Mouse (Mus musculus) embryonic facial prominence, embryonic 15.5 days (tissue): ENCODE measurements around the gene Smarcb1. TPM values are rescaled to one million over a fixed set of nuclear protein-coding genes. Genes with fewer than 3 reads are reported as not detected.

ENCODE experiments used
- ATAC-seq: fragments of 200-750 bp; cut with Nextera tagmentation; 2 replicates; pipeline ENCODE4 v1.8.0; 2017; ENCODE audit warnings: low read depth, moderate TSS enrichment; ENCODE audit not compliant: insufficient number of reproducible peaks, low FRiP score, low TSS enrichment
- H3K27ac ChIP-seq: fragments of 300-500 bp; sonication (generic); replicated peaks from 2 replicates; pipeline ENCODE4 v1.5.1; 2015; ENCODE audit warnings: mild to moderate bottlenecking, inconsistent platforms
- H3K27me3 ChIP-seq: fragments of 300-500 bp; sonication (generic); 2 replicates; pipeline ENCODE4 v1.6.1; 2015; ENCODE audit warnings: inconsistent platforms
- H3K36me3 ChIP-seq: fragments of 300-500 bp; sonication (generic); 2 replicates; pipeline ENCODE4 v1.6.1; 2015; ENCODE audit warnings: mild to moderate bottlenecking, inconsistent platforms
- H3K4me1 ChIP-seq: fragments of 300-500 bp; sonication (generic); 2 replicates; pipeline ENCODE4 v1.6.1; 2015; ENCODE audit warnings: inconsistent platforms
- H3K4me2 ChIP-seq: fragments of 300-500 bp; sonication (generic); replicated peaks from 2 replicates; pipeline ENCODE4 v1.6.1; 2015; ENCODE audit warnings: mild to moderate bottlenecking, inconsistent platforms
- H3K4me3 ChIP-seq: fragments of 300-500 bp; sonication (generic); replicated peaks from 2 replicates; pipeline ENCODE4 v1.5.1; 2015; ENCODE audit warnings: mild to moderate bottlenecking, inconsistent platforms
- H3K9ac ChIP-seq: fragments of 300-500 bp; sonication (generic); 2 replicates; pipeline ENCODE4 v1.6.1; 2015; ENCODE audit warnings: inconsistent platforms
- H3K9me3 ChIP-seq: fragments of 300-500 bp; sonication (generic); replicated peaks from 2 replicates; pipeline ENCODE4 v1.6.1; 2016; ENCODE audit warnings: inconsistent platforms
- WGBS: fragments of 180-500 bp; shearing (Covaris S2); methylation state at CpG from one replicate; pipeline ENCODE4 v1.1.7; 2015; 5-methylcytosine and 5-hydroxymethylcytosine counted together
- polyA plus RNA-seq: library from polyadenylated mRNA; unstranded; fragments of >200 nt; fragmentation: Nextera tagmentation; extraction: Ambion mirVana; gene quantifications from 2 replicates; pipeline ENCODE4 v1.2.1, GENCODE M21; 2015

The Smarcb1 gene
- polyA plus RNA-seq, 1 experiment from 2014 or later, result 192 TPM

DNA sequence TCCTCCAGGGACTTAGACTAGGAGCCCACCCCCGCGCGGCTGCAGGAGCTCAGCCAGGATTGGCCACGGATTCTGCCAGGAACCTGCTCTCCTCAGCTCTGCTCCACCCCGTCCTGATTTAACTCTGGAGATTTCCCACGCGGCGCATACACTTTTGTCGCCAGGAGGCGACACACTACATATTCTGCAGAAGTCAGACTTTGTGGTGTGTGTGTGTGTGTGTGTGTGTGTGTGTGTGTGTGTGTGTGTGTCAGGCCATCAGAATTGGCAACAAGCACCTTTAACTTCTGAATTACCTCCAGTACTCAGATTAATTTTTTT, 38.2 kb downstream of the Smarcb1 start:
- Histone ChIP-seq H3K4me3 (no peak overlapping the region), H3K36me3 (no peaks in the 10 kb centered on the region), H3K9ac (no peak overlapping the region), H3K4me1 (peaks cover 13% of the 10 kb centered on the region), H3K4me2 (peak overlapping the region; percentile 34; the same call in 1 of the 2 replicates), H3K27me3 (no peaks in the 10 kb centered on the region), H3K27ac (no peak overlapping the region), H3K9me3 (no peaks in the 10 kb centered on the region)
- peak; percentile 40; the same call in 1 of the 2 replicates for ATAC-seq
- WGBS, result under 1% methylated on average over 10 of the region's 10 CpGs

DNA sequence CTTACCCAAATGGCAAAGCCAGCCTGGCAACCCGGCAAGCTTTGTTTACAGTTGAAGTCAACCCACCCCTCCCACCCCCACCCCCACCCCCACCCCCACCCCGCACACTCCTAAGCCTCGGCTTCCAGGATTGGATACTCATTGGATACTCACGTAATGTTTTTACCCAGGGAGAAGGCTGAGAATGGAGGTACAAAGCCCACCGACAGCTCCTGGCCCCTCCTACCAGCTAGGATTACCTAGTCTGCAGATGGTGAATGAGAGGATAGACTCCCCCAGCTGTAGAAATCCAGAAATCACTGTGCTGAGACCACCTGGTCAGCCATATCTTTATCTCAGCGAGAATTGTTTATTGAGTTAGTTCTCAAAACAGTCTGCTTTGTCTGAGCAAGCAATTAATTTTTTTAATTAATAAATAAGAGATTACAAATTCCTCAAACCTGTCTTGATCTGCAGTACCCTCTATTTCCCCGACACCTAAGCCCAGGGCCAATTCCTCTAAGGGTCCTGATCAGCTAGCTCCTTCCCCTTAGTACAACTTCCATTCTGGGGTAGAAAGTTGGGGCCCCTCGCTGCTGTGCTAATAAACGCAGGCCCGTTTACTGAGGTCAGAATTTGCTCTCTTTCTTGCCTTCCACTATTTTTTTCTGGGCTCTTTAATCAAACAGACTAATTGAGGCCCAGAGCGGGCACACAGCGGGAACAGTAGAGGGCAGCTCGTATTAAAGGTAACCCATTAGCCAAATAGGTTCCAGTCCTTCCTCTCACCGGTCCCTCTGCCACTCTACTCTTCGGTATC, 38.8 kb downstream of the Smarcb1 start:
- Histone ChIP-seq H3K9ac (no peak overlapping the region), H3K36me3 (no peaks in the 10 kb centered on the region), H3K27ac (no peak overlapping the region), H3K27me3 (no peaks in the 10 kb centered on the region), H3K9me3 (no peaks in the 10 kb centered on the region), H3K4me2 (peak overlapping the region; percentile 34; the same call in 1 of the 2 replicates), H3K4me1 (peaks cover 13% of the 10 kb centered on the region), H3K4me3 (no peak overlapping the region)
- peak; percentile 52; the same call in 1 of the 2 replicates for ATAC-seq
- 8% methylated on average over 15 of the region's 15 CpGs for WGBS

DNA sequence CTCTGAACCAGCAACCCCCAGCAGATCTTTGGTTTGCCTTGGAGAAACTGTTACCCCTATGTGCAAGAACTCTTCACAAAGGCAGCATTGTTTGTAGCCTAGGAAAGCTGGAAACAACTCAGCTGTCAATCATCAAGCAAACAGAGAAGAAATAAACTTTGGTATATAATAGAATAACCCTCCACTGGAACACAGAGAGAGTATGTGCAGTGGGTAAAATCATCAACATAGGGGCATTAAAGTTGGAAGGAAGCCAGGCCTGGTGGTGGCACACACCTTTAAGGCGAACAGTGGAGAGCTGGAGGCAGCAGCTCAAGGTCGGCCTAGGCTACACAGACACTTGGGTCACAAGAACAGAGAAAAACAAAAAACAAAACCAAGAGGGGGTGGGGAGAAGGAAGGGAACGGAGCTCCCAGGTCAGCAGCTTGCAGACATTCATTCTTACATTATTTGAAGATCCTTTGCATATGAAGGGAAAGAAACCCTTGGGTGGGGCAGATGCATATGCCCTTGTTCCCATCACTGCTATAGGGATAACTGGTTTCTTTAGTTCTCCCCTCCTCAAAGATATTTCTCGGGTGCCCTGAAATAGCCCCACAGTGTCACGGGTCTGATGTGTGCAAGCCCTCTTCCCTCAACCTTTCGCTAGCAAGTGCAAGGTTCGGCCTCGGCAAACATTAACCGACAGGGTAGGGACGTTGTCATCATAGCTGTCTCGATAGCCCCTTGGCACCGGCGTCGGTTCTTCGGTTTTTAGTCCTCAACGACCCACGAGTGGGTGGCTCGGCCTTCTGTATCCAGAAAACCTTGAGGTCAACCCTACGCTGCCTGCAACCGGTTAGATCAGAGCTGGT, 39.6 kb downstream of the Smarcb1 start:
- Histone ChIP-seq H3K27ac (peak overlapping the region; percentile 45), H3K9me3 (no peaks in the 10 kb centered on the region), H3K4me3 (no peak overlapping the region), H3K36me3 (no peaks in the 10 kb centered on the region), H3K9ac (no peak overlapping the region), H3K27me3 (no peaks in the 10 kb centered on the region), H3K4me2 (no peak overlapping the region), H3K4me1 (peaks cover 13% of the 10 kb centered on the region)
- WGBS, result 23% methylated on average over 20 of the region's 20 CpGs
- ATAC-seq, result no peak

DNA sequence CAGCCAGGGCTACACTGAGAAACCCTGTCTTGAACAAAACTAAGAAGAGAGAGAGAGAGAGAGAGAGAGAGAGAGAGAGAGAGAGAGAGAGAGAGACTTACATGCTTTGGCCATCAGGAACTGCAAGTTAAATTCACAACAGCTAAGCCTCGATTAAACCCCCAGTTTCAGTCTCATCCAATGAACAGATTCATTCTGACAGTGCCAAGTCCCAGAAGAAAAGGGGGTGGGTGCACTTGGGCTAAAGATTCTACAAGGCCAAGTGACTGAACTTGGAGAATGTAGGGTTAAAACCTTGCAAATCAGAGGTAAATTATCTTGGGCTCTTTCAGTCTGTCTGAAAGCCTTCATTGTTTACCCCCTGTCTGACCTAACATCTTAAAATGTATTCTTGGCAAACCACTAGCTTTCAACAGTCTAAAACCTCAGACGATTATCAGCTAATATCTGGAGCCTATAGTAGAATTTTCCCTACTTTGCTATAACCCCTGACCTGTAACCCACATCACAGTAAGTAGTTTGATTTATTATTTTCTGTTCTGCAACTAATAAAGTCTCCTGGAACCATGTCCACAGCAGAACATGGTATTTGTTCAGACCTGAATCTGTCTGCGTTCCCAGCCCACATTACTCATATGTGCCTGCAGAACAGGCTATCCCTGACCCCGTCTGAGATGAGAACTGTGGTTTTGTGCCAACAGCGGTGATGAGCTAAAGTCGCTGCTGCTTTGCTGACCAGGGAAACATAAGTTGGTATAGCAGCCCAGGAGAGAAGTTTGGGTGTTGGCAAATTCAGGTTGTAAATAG, 40.4 kb downstream of the Smarcb1 start:
- Histone ChIP-seq H3K4me2 (no peak overlapping the region), H3K27me3 (no peaks in the 10 kb centered on the region)
- WGBS, result 36% methylated on average over 6 of the region's 6 CpGs

DNA sequence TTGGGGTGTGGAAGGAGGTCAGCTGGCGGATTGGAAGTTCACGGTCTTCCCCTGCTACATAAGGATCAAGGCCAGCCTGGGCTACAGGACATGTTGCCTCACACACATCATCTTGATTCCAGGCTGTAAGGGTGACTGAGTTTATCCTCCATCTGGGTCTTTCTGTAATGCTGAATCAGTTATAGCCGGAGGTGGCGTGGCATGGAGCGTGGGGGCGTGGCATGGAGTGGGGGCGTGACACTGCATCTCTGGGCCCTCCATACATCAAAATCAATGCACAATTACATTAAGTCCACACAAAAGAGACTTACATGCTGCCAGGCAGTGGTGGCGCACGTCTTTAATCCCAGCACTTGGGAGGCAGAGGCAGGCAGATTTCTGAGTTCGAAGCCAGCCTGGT, 41.1 kb downstream of the Smarcb1 start:
- no peak overlapping the region for H3K9ac ChIP-seq
- no peaks in the 10 kb centered on the region for H3K27me3 ChIP-seq
- no peak overlapping the region for H3K27ac ChIP-seq
- H3K36me3 ChIP-seq, result no peaks in the 10 kb centered on the region
- H3K4me1 ChIP-seq, result peaks cover 13% of the 10 kb centered on the region
- H3K4me3 ChIP-seq, result no peak overlapping the region
- no peak overlapping the region for H3K4me2 ChIP-seq
- no peaks in the 10 kb centered on the region for H3K9me3 ChIP-seq
- 94% methylated on average over 10 of the region's 10 CpGs for WGBS
- no peak for ATAC-seq

More for the DNA sequence above, 40.4 kb downstream of the Smarcb1 start:
- H3K4me1 ChIP-seq, result peaks cover 13% of the 10 kb centered on the region
- H3K9me3 ChIP-seq, result no peaks in the 10 kb centered on the region
- no peak overlapping the region for H3K4me3 ChIP-seq
- ATAC-seq, result no peak
- no peak overlapping the region for H3K9ac ChIP-seq
- H3K27ac ChIP-seq, result peak overlapping the region; percentile 45
- no peaks in the 10 kb centered on the region for H3K36me3 ChIP-seq

DNA sequence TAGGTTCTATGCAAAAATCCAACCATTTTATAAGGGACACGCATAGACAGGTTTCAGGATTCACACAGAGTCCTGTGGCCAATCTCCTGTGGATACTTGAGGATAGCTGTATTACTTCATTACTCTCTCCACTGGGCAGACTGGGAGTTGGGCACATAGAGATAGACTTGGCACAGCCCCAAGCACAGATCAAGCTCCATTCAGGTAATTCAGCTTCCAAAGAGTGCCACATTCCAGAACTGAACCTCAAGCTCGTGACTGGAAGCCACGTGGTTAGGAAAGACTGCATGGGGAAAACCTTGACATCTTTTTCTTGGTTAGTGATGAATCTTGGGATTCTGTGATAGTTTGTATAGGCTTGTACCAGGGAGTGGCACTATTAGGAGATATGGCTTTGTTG, 42.6 kb downstream of the Smarcb1 start:
- ATAC-seq, result no peak
- no peaks in the 10 kb centered on the region for H3K27me3 ChIP-seq
- 78% methylated on average over 3 of the region's 3 CpGs for WGBS

DNA sequence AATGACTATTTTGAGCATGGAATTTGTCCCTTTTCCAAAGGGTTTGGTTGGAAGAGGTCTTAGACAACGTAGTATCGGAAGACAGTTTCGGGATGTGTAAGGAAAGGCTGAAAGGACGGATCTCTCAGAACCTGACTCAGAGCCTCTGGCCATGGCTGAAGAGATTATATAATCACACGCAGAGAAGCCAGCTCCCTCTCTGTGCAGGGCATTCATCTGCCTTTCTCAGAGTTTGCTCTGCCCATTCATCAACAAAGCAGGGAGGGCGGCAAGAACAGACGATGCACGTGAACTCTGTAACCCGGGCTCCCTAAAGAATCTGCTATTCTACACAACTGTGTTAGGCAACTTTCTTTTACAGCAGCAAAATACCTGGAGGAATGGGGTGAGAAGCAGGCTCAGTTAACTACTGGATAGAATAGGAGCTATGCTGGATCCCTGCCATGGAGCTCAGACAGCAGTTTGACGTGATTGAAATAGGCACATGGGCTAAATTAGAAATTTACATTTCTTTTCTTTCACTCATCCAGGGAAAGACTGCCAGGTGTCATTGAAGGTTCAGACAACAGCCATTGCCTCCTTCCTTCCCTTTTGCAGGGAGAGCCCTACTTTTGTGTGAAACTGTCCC, 47.8 kb downstream of the Smarcb1 start:
- Histone ChIP-seq H3K9me3 (no peaks in the 10 kb centered on the region), H3K4me3 (peak overlapping the region; percentile 41), H3K4me1 (peaks cover 18% of the 10 kb centered on the region), H3K36me3 (no peaks in the 10 kb centered on the region), H3K4me2 (peak overlapping the region; percentile 59), H3K27me3 (no peaks in the 10 kb centered on the region), H3K27ac (peak overlapping the region; percentile 65), H3K9ac (no peak overlapping the region)
- 21% methylated on average over 10 of the region's 10 CpGs for WGBS
- ATAC-seq, result no peak

More for the DNA sequence above, 42.6 kb downstream of the Smarcb1 start:
- H3K4me1 ChIP-seq, result peaks cover 15% of the 10 kb centered on the region
- no peak overlapping the region for H3K4me3 ChIP-seq
- no peak overlapping the region for H3K9ac ChIP-seq
- no peak overlapping the region for H3K27ac ChIP-seq
- H3K36me3 ChIP-seq, result no peaks in the 10 kb centered on the region
- H3K9me3 ChIP-seq, result no peaks in the 10 kb centered on the region
- no peak overlapping the region for H3K4me2 ChIP-seq

DNA sequence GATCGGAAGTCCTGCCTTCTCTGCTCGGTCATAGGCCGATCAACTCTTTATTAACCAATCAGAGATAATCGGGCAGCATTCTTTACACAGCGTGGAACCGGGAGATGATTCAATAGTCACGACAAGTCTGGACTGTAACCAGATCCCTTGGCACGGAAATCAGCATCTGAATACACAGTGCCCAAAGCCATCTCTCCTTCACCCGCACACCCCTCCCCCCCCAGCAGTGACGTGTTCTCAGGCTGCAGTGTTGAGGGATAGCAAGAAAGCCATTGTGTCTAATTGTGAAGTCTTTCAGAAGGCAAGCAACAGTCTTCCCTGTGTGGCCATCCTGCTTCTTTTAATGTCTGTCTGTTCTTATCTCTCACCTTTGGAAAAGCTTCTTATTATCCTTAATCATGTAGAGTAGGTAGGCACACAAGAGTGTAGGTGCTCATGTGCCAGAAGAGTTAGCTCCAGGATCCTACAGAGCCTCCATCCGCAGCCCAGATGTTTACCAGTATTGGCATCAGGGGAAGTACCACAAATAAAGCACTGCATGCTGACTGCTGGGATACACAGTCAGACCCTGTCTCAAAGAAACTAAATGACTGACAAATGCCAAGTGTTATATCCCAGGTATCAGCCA, 48.4 kb downstream of the Smarcb1 start:
- no peak overlapping the region for H3K9ac ChIP-seq
- H3K9me3 ChIP-seq, result no peaks in the 10 kb centered on the region
- peak overlapping the region; percentile 59 for H3K4me2 ChIP-seq
- under 1% methylated on average over 11 of the region's 11 CpGs for WGBS
- peaks cover 18% of the 10 kb centered on the region for H3K4me1 ChIP-seq
- H3K4me3 ChIP-seq, result peak overlapping the region; percentile 41
- H3K27ac ChIP-seq, result peak overlapping the region; percentile 65
- peak; percentile 92 for ATAC-seq
- H3K36me3 ChIP-seq, result no peaks in the 10 kb centered on the region
- H3K27me3 ChIP-seq, result no peaks in the 10 kb centered on the region

DNA sequence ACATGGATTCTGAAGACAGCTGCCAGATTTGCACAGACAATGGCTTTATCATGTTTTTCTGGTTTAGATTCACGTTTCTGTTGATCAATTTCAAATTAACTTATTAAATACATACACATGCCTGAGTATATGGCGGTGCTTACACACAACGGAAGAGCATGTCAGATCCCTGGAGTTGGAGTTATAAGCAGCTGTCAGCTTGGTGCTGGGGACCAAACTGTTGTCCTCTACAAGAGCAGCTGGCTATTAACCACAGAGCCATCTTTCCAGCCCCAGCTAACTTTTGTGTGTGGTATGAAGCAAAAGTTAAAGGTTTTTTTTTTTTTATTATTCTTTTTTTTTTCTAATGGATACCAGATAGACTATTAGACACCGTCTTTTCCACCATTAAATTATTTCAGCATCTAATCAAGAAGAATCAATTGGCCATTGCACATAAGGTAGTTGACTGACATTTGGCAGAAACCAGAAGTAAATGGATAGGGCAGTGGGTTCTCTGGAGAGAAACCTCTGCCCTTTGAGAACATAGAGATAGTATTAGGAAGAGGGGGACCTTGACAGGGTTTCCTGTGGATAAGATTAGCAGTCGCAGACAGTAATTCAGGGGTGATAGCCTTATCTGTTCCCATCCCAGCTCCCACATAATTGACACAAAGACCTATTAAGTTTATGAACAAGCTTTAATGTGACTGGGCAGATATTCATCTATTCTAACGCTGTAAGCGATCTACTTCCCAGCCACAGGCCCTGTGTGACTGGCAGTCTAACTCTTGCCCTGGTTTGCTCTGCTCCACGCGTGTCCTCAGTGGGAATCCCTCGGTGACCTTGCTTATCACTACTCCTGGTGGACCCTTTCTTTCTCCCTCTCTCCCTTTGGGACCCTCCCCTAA, 49.1 kb downstream of the Smarcb1 start:
- peaks cover 18% of the 10 kb centered on the region for H3K4me1 ChIP-seq
- no peak overlapping the region for H3K9ac ChIP-seq
- WGBS, result 30% methylated on average over 10 of the region's 10 CpGs
- no peak for ATAC-seq
- no peaks in the 10 kb centered on the region for H3K27me3 ChIP-seq
- H3K4me2 ChIP-seq, result peak overlapping the region; percentile 59
- H3K27ac ChIP-seq, result peak overlapping the region; percentile 65; the same call in 1 of the 2 replicates
- no peaks in the 10 kb centered on the region for H3K9me3 ChIP-seq
- no peaks in the 10 kb centered on the region for H3K36me3 ChIP-seq
- peak overlapping the region; percentile 41 for H3K4me3 ChIP-seq

DNA sequence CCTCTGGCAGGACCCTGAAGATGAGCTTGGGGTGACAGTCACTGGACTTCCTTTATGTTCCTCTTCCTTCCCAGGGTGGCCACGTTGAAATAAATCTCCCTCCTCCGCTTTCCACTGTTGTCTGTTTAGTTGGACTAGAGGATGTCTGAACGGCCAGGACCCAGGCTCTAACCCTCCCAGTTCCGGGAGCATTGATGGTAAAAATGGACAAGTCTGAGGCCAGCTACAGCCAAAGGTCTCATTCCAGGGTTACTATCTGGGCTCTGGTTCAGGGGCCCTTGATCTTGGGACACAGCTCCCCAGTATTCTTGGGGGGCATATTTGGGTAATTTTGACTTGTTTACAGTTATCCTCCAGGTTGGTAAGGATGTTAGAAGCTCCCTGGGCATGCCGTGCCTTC, 59.8 kb downstream of the Smarcb1 start:
- peaks cover 25% of the 10 kb centered on the region for H3K4me1 ChIP-seq
- WGBS, result 75% methylated on average over 5 of the region's 5 CpGs
- H3K9ac ChIP-seq, result no peak overlapping the region
- H3K27me3 ChIP-seq, result no peaks in the 10 kb centered on the region
- no peak overlapping the region for H3K4me2 ChIP-seq
- H3K36me3 ChIP-seq, result peaks cover 8% of the 10 kb centered on the region
- H3K4me3 ChIP-seq, result no peak overlapping the region
- H3K9me3 ChIP-seq, result no peaks in the 10 kb centered on the region
- H3K27ac ChIP-seq, result no peak overlapping the region
- no peak for ATAC-seq
